Mouse (Mus musculus) right cerebral cortex, postnatal 4 days (tissue): ENCODE data around the gene Timm13.
A peak's percentile ranks its signal among the peaks of the same experiment; 100 is the strongest.

Experiments
- DNase-seq: peaks from one replicate; pipeline ENCODE4 v3.0.0-alpha.2; 2022

The Timm13 gene

GRCm38 (mm10) chr10:80904004-80904693, 3.4 kb upstream of the Timm13 start:
- no peak for DNase-seq

- no peak for DNase-seq
Measured at GRCm38 (mm10) chr10:80903282-80903681, 2.5 kb upstream of the Timm13 start.

- DNase-seq, result no peak
Measured at GRCm38 (mm10) chr10:80902273-80902940, 1.6 kb upstream of the Timm13 start.

- no peak for DNase-seq
Measured at GRCm38 (mm10) chr10:80901409-80902272, 872 bp upstream of the Timm13 start.

GRCm38 (mm10) chr10:80899591-80900317, 1.0 kb downstream of the Timm13 start:
- DNase-seq, result no peak

- no peak for DNase-seq
Measured at GRCm38 (mm10) chr10:80899074-80899473, 1.7 kb downstream of the Timm13 start.

- no peak for DNase-seq
Measured at GRCm38 (mm10) chr10:80897861-80898510, 2.8 kb downstream of the Timm13 start.

- no peak for DNase-seq
Measured at GRCm38 (mm10) chr10:80896581-80897485, 3.9 kb downstream of the Timm13 start.

GRCm38 (mm10) chr10:80895697-80896096, 5.1 kb downstream of the Timm13 start:
- DNase-seq, result no peak

- DNase-seq, result no peak
Measured at GRCm38 (mm10) chr10:80895100-80895499, 5.7 kb downstream of the Timm13 start.

GRCm38 (mm10) chr10:80887181-80887580, 13.6 kb downstream of the Timm13 start:
- no peak for DNase-seq

GRCm38 (mm10) chr10:80881301-80881700, 19.5 kb downstream of the Timm13 start:
- DNase-seq, result peak; percentile 83

- DNase-seq, result no peak
Measured at GRCm38 (mm10) chr10:80880901-80881300, 19.9 kb downstream of the Timm13 start.

- peak; percentile 66 for DNase-seq
Measured at GRCm38 (mm10) chr10:80880131-80880641, 20.6 kb downstream of the Timm13 start.

GRCm38 (mm10) chr10:80876594-80876993, 24.2 kb downstream of the Timm13 start:
- DNase-seq, result no peak

- DNase-seq, result peak; percentile 58
Measured at GRCm38 (mm10) chr10:80876028-80876427, 24.7 kb downstream of the Timm13 start.

- DNase-seq, result no peak
Measured at GRCm38 (mm10) chr10:80874035-80874434, 26.7 kb downstream of the Timm13 start.

GRCm38 (mm10) chr10:80871581-80871980, 29.2 kb downstream of the Timm13 start, which contains the start of gene Tmprss9:
Gene Tmprss9 (plus strand): TSS chr10:80871848.
- DNase-seq, result no peak

- DNase-seq, result no peak
Measured at GRCm38 (mm10) chr10:80870993-80871392, 29.8 kb downstream of the Timm13 start.

- DNase-seq, result no peak
Measured at GRCm38 (mm10) chr10:80864446-80864845, 36.3 kb downstream of the Timm13 start.

- no peak for DNase-seq
Measured at GRCm38 (mm10) chr10:80862305-80862704, 38.5 kb downstream of the Timm13 start.
